Mouse (Mus musculus) MEL (cell line): ENCODE results near the gene Sectm1b.

Experiments
- CTCF ChIP-seq, 3 experiments: IDR thresholded peaks in 2 of 3; conservative IDR thresholded peaks in 1 of 3; 2 replicates each; pipeline ENCODE4 v1.5.1; 2011 to 2012; ENCODE audit warnings: low read length in 3 of 3, low read depth in 2 of 3, mild to moderate bottlenecking in 2 of 3, improper control_type of control experiment in 1 of 3, inconsistent platforms in 1 of 3, mixed read lengths in 1 of 3, moderate library complexity in 1 of 3; ENCODE audit not compliant: control insufficient read depth in 1 of 3, insufficient read depth in 1 of 3, poor library complexity in 1 of 3, severe bottlenecking in 1 of 3
- POLR2A ChIP-seq, 2 experiments: IDR thresholded peaks; 2 replicates each; pipeline ENCODE4 v1.6.1; 2011 to 2012; ENCODE audit warnings: low read length in 2 of 2, mild to moderate bottlenecking in 2 of 2, control low read depth in 1 of 2, improper control_type of control experiment in 1 of 2, low read depth in 1 of 2, moderate library complexity in 1 of 2; ENCODE audit not compliant: control insufficient read depth in 1 of 2, insufficient read depth in 1 of 2, poor library complexity in 1 of 2
- ZKSCAN1 ChIP-seq: IDR thresholded peaks from 2 replicates; pipeline ENCODE4 v1.6.1; 2012; ENCODE audit warnings: low read depth, mild to moderate bottlenecking, inconsistent platforms, low read length, improper control_type of control experiment, moderate library complexity

DNA sequence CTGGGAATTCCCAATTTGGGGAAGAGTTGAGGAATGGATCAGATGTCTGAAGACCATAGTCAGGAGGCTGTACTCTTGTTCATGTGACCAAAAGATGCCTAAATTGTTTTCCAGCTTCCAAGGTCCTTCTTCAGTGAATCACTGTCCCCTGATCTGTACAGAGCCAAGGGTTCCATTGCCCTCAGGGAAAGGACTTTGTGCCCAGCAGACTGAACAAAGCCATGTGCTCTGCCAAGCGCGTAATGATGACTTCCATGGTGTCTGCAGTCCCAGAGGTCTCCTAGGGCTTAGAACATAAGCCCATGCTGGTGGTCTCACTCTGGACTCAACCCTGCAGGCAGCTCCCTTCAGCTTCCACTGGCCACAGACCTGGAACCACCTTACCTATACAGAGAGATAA is 4.5 kb upstream of the Sectm1b start:
- TF ChIP-seq CTCF (IDR thresholded peaks at IDR 0.05 in 2 of 3, conservative IDR thresholded peaks at IDR 0.05 in 1 of 3; ENCODE audit: control insufficient read depth in 1 of 3, insufficient read depth in 1 of 3, low read depth in 2 of 3, low read length in 3 of 3, poor library complexity in 1 of 3, severe bottlenecking in 1 of 3) (no peak), ZKSCAN1 (no peak), POLR2A (IDR thresholded peaks at IDR 0.05; ENCODE audit: control insufficient read depth in 1 of 2, insufficient read depth in 1 of 2, low read depth in 1 of 2, low read length in 2 of 2, poor library complexity in 1 of 2) (no peak)
